Comparison of ENCODE assay signal across 21 mouse cellular contexts in genomic region chr10:53505526-53505925, GRCm38 (mm10).
DNase-seq lines count a peak whose midpoint lies in the region; ATAC-seq lines count a peak whose summit lies in the region.
"Had no signal": no experiment of that assay in that cellular context is flagged by ENCODE, and none has a peak within 500 bp of the region (broad histone marks: within the 10 kb centered on the region; RNA-seq: fewer than 3 reads in every experiment).

No protein-coding gene starts in this region.

- no peak overlapping the region for H3K27ac ChIP-seq in heart, embryonic 12.5 days (ENCODE audit: poor library complexity, severe bottlenecking)
- H3K27ac ChIP-seq in limb, embryonic 10.5 days: 0 out of 2 replicates have a peak overlapping the region, but pooled peaks have one; percentile 42
- H3K27ac ChIP-seq: heart, embryonic 15.5 days; hindbrain, embryonic 13.5 days; limb, embryonic 13.5 days; neural tube, embryonic 15.5 days had no signal

- no peak overlapping the region for H3K4me3 ChIP-seq in heart, embryonic 12.5 days
- no peak overlapping the region for H3K4me3 ChIP-seq in limb, embryonic 10.5 days
- H3K4me3 ChIP-seq: heart, embryonic 15.5 days; hindbrain, embryonic 13.5 days; limb, embryonic 13.5 days; neural tube, embryonic 15.5 days had no signal

- H3K36me3 ChIP-seq in heart, embryonic 12.5 days: no peaks in the 10 kb centered on the region
- H3K36me3 ChIP-seq in limb, embryonic 10.5 days: no peaks in the 10 kb centered on the region
- H3K36me3 ChIP-seq: G1E; heart, embryonic 15.5 days; hindbrain, embryonic 13.5 days; limb, embryonic 13.5 days; neural tube, embryonic 15.5 days had no signal

- peak; percentile 24 for DNase-seq in heart, adult 8-10 months (ENCODE audit: low spot score)
- peak; percentile 13 for DNase-seq in lung, postnatal 25 days (ENCODE audit: low spot score)
- no peak for DNase-seq in lung, adult 18-20 months
- DNase-seq in limb, embryonic 10.5 days (ENCODE audit: low spot score): no peak
- no peak for DNase-seq in spleen, postnatal 10 days (ENCODE audit: low spot score in 2 of 2)
- DNase-seq: adrenal gland, postnatal 10 days; B cell, adult 2 months; cerebellum, adult 9-10 months; gastrocnemius, postnatal 25 days; kidney, postnatal 25 days; liver, postnatal 0 days; spleen, adult 18-20 months; thymus, postnatal 36 days had no signal

- no peak overlapping the region for H3K4me2 ChIP-seq in heart, embryonic 12.5 days
- H3K4me2 ChIP-seq: heart, embryonic 15.5 days; hindbrain, embryonic 13.5 days; limb, embryonic 13.5 days; neural tube, embryonic 15.5 days had no signal

- H3K9me3 ChIP-seq in heart, embryonic 12.5 days (replicated peaks): no peaks in the 10 kb centered on the region
- no peaks in the 10 kb centered on the region for H3K9me3 ChIP-seq in limb, embryonic 10.5 days (replicated peaks)
- H3K9me3 ChIP-seq: G1E; heart, embryonic 15.5 days; hindbrain, embryonic 13.5 days; limb, embryonic 13.5 days; neural tube, embryonic 15.5 days had no signal

- no peaks in the 10 kb centered on the region for H3K27me3 ChIP-seq in heart, embryonic 12.5 days (replicated peaks)
- no peaks in the 10 kb centered on the region for H3K27me3 ChIP-seq in limb, embryonic 10.5 days (ENCODE audit: low read depth, poor library complexity, severe bottlenecking)
- H3K27me3 ChIP-seq: heart, embryonic 15.5 days; hindbrain, embryonic 13.5 days; limb, embryonic 13.5 days; neural tube, embryonic 15.5 days had no signal

- ATAC-seq in heart, embryonic 12.5 days (ENCODE audit: insufficient number of reproducible peaks, low FRiP score): no peak
- ATAC-seq in erythroblast, adult 5-6 weeks (replicated peaks; ENCODE audit: low FRiP score, poor library complexity, severe bottlenecking): no peak
- ATAC-seq: intestine, embryonic 16.5 days; liver, postnatal 0 days had no signal

- 82% methylated on average over 2 of the region's 2 CpGs for WGBS in heart, embryonic 12.5 days
- WGBS in limb, embryonic 10.5 days: 83% methylated on average over 2 of the region's 2 CpGs

- peaks cover 21% of the 10 kb centered on the region for H3K4me1 ChIP-seq in heart, embryonic 12.5 days (replicated peaks)
- H3K4me1 ChIP-seq in limb, embryonic 10.5 days: peaks cover 21% of the 10 kb centered on the region

- no peak overlapping the region for H3K9ac ChIP-seq in heart, embryonic 12.5 days
- H3K9ac ChIP-seq: heart, embryonic 15.5 days; hindbrain, embryonic 13.5 days; limb, embryonic 13.5 days; liver, postnatal 0 days; neural tube, embryonic 15.5 days had no signal

Comparison
In these comparisons a context has a peak if more than half of its experiments do, and no peak if none do; other contexts are left out.
1. DNase-seq: peak in heart, adult 8-10 months (single experiment) and lung, postnatal 25 days (single experiment); none in lung, adult 18-20 months (0 of 2), limb, embryonic 10.5 days (single experiment) and spleen, postnatal 10 days (0 of 2).